Mouse (Mus musculus): ENCODE measurements around the gene Aatf. TPM values are rescaled to one million over a fixed set of nuclear protein-coding genes. Genes with fewer than 3 reads are reported as not detected.

Gene Aatf
- polyA plus RNA-seq, 1 experiment from 2014 or later: 58.6 TPM

- Histone ChIP-seq H3K27ac (no peak overlapping the region), H3K36me3 (no peaks in the 10 kb centered on the region), H3K4me2 (no peak overlapping the region), H3K4me1 (0 out of 2 replicates have a peak, but pooled peaks cover 3% of the 10 kb centered on the region), H3K9me3 (no peaks in the 10 kb centered on the region), H3K9ac (no peak overlapping the region), H3K4me3 (no peak overlapping the region), H3K27me3 (no peaks in the 10 kb centered on the region)
- ATAC-seq (ENCODE audit: insufficient number of reproducible peaks, insufficient read depth, low FRiP score, low TSS enrichment, low read depth): no peak
- WGBS: 51% methylated on average over 7 of the region's 7 CpGs
These were observed 31.7 kb downstream of the Aatf start for GRCm38 (mm10) chr11:84481661-84482060.

GRCm38 (mm10) chr11:84480451-84480850 is 32.9 kb downstream of the Aatf start:
- no peaks in the 10 kb centered on the region for H3K9me3 ChIP-seq
- 0 out of 2 replicates have a peak, but pooled peaks cover 3% of the 10 kb centered on the region for H3K4me1 ChIP-seq
- H3K9ac ChIP-seq: no peak overlapping the region
- H3K27ac ChIP-seq: no peak overlapping the region
- ATAC-seq (ENCODE audit: insufficient number of reproducible peaks, insufficient read depth, low FRiP score, low TSS enrichment, low read depth): no peak
- H3K36me3 ChIP-seq: no peaks in the 10 kb centered on the region
- WGBS: 61% methylated on average over 3 of the region's 3 CpGs
- H3K4me3 ChIP-seq: no peak overlapping the region
- no peak overlapping the region for H3K4me2 ChIP-seq
- no peaks in the 10 kb centered on the region for H3K27me3 ChIP-seq

- Histone ChIP-seq H3K36me3 (peaks cover 9% of the 10 kb centered on the region; the same call in 1 of the 2 replicates), H3K9ac (no peak overlapping the region), H3K4me2 (no peak overlapping the region), H3K27me3 (no peaks in the 10 kb centered on the region), H3K4me3 (no peak overlapping the region), H3K4me1 (0 out of 2 replicates have a peak, but pooled peaks cover 3% of the 10 kb centered on the region), H3K9me3 (no peaks in the 10 kb centered on the region), H3K27ac (no peak overlapping the region)
- ATAC-seq (ENCODE audit: insufficient number of reproducible peaks, insufficient read depth, low FRiP score, low TSS enrichment, low read depth): no peak
- 87% methylated on average over 2 of the region's 2 CpGs for WGBS
These were observed 36.7 kb downstream of the Aatf start for GRCm38 (mm10) chr11:84476641-84477040.

GRCm38 (mm10) chr11:84475991-84476390 is 37.3 kb downstream of the Aatf start:
- Histone ChIP-seq H3K27me3 (no peaks in the 10 kb centered on the region), H3K9ac (no peak overlapping the region), H3K27ac (no peak overlapping the region), H3K36me3 (peaks cover 9% of the 10 kb centered on the region; the same call in 1 of the 2 replicates), H3K4me1 (0 out of 2 replicates have a peak, but pooled peaks cover 3% of the 10 kb centered on the region), H3K9me3 (no peaks in the 10 kb centered on the region), H3K4me3 (no peak overlapping the region), H3K4me2 (no peak overlapping the region)
- ATAC-seq (ENCODE audit: insufficient number of reproducible peaks, insufficient read depth, low FRiP score, low TSS enrichment, low read depth): no peak
- WGBS: 93% methylated on average over 4 of the region's 4 CpGs

GRCm38 (mm10) chr11:84473093-84473667 is 40.1 kb downstream of the Aatf start:
- H3K4me3 ChIP-seq: no peak overlapping the region
- H3K9me3 ChIP-seq: no peaks in the 10 kb centered on the region
- H3K4me2 ChIP-seq: no peak overlapping the region
- no peak overlapping the region for H3K27ac ChIP-seq
- WGBS: 79% methylated on average over 4 of the region's 4 CpGs
- no peak overlapping the region for H3K9ac ChIP-seq
- H3K4me1 ChIP-seq: no peaks in the 10 kb centered on the region
- no peak for ATAC-seq (ENCODE audit: insufficient number of reproducible peaks, insufficient read depth, low FRiP score, low TSS enrichment, low read depth)
- H3K27me3 ChIP-seq: no peaks in the 10 kb centered on the region
- peaks cover 19% of the 10 kb centered on the region for H3K36me3 ChIP-seq

- no peak for ATAC-seq (ENCODE audit: insufficient number of reproducible peaks, insufficient read depth, low FRiP score, low TSS enrichment, low read depth)
- peaks cover 11% of the 10 kb centered on the region for H3K36me3 ChIP-seq
- no peak overlapping the region for H3K27ac ChIP-seq
- no peak overlapping the region for H3K4me3 ChIP-seq
- 84% methylated on average over 5 of the region's 5 CpGs for WGBS
- H3K9ac ChIP-seq: no peak overlapping the region
- no peak overlapping the region for H3K4me2 ChIP-seq
- no peaks in the 10 kb centered on the region for H3K4me1 ChIP-seq
- H3K27me3 ChIP-seq: no peaks in the 10 kb centered on the region
- no peaks in the 10 kb centered on the region for H3K9me3 ChIP-seq
These were observed 48.8 kb downstream of the Aatf start for GRCm38 (mm10) chr11:84464571-84464970.

GRCm38 (mm10) chr11:84453901-84454300 is 59.4 kb downstream of the Aatf start:
- no peaks in the 10 kb centered on the region for H3K27me3 ChIP-seq
- H3K9me3 ChIP-seq: no peaks in the 10 kb centered on the region
- H3K36me3 ChIP-seq: 0 out of 2 replicates have a peak, but pooled peaks cover 2% of the 10 kb centered on the region
- H3K4me2 ChIP-seq: no peak overlapping the region
- H3K4me3 ChIP-seq: no peak overlapping the region
- no peak for ATAC-seq (ENCODE audit: insufficient number of reproducible peaks, insufficient read depth, low FRiP score, low TSS enrichment, low read depth)
- WGBS: 89% methylated on average over 7 of the region's 7 CpGs
- no peak overlapping the region for H3K27ac ChIP-seq
- H3K4me1 ChIP-seq: no peaks in the 10 kb centered on the region
- no peak overlapping the region for H3K9ac ChIP-seq

- Histone ChIP-seq H3K4me2 (no peak overlapping the region), H3K36me3 (peaks cover 24% of the 10 kb centered on the region), H3K27me3 (no peaks in the 10 kb centered on the region), H3K4me1 (no peaks in the 10 kb centered on the region), H3K9ac (no peak overlapping the region), H3K27ac (no peak overlapping the region), H3K9me3 (no peaks in the 10 kb centered on the region), H3K4me3 (no peak overlapping the region)
- ATAC-seq (ENCODE audit: insufficient number of reproducible peaks, insufficient read depth, low FRiP score, low TSS enrichment, low read depth): no peak
- WGBS: 88% methylated on average over 4 of the region's 4 CpGs
These were observed 70.6 kb downstream of the Aatf start for GRCm38 (mm10) chr11:84442554-84443331.

- no peak overlapping the region for H3K27ac ChIP-seq
- no peaks in the 10 kb centered on the region for H3K9me3 ChIP-seq
- ATAC-seq (ENCODE audit: insufficient number of reproducible peaks, insufficient read depth, low FRiP score, low TSS enrichment, low read depth): no peak
- no peak overlapping the region for H3K4me2 ChIP-seq
- no peaks in the 10 kb centered on the region for H3K27me3 ChIP-seq
- peaks cover 20% of the 10 kb centered on the region; the same call in 1 of the 2 replicates for H3K36me3 ChIP-seq
- H3K4me1 ChIP-seq: no peaks in the 10 kb centered on the region
- no peak overlapping the region for H3K9ac ChIP-seq
- WGBS: 84% methylated on average over 3 of the region's 3 CpGs
- H3K4me3 ChIP-seq: no peak overlapping the region
These were observed 72.9 kb downstream of the Aatf start for GRCm38 (mm10) chr11:84440402-84440801.

- 74% methylated on average over 6 of the region's 6 CpGs for WGBS
- H3K27me3 ChIP-seq: no peaks in the 10 kb centered on the region
- no peak for ATAC-seq (ENCODE audit: insufficient number of reproducible peaks, insufficient read depth, low FRiP score, low TSS enrichment, low read depth)
- no peak overlapping the region for H3K9ac ChIP-seq
- no peaks in the 10 kb centered on the region; the same call in 1 of the 2 replicates for H3K4me1 ChIP-seq
- H3K4me3 ChIP-seq: no peak overlapping the region
- no peaks in the 10 kb centered on the region for H3K9me3 ChIP-seq
- no peak overlapping the region for H3K27ac ChIP-seq
- H3K4me2 ChIP-seq: no peak overlapping the region
- H3K36me3 ChIP-seq: peaks cover 8% of the 10 kb centered on the region; the same call in 1 of the 2 replicates
These were observed 78.4 kb downstream of the Aatf start for GRCm38 (mm10) chr11:84434879-84435278.

- WGBS: 87% methylated on average over 4 of the region's 4 CpGs
- peaks cover 4% of the 10 kb centered on the region; the same call in 1 of the 2 replicates for H3K36me3 ChIP-seq
- H3K4me1 ChIP-seq: peaks cover 5% of the 10 kb centered on the region
- no peak overlapping the region for H3K4me2 ChIP-seq
- H3K27me3 ChIP-seq: no peaks in the 10 kb centered on the region
- H3K9ac ChIP-seq: no peak overlapping the region
- no peak for ATAC-seq (ENCODE audit: insufficient number of reproducible peaks, insufficient read depth, low FRiP score, low TSS enrichment, low read depth)
- H3K9me3 ChIP-seq: no peaks in the 10 kb centered on the region
- no peak overlapping the region for H3K4me3 ChIP-seq
- H3K27ac ChIP-seq: no peak overlapping the region
These were observed 83.0 kb downstream of the Aatf start for GRCm38 (mm10) chr11:84430336-84430735.

- Histone ChIP-seq H3K9me3 (no peaks in the 10 kb centered on the region), H3K9ac (no peak overlapping the region), H3K27me3 (no peaks in the 10 kb centered on the region), H3K4me3 (no peak overlapping the region), H3K4me1 (peaks cover 5% of the 10 kb centered on the region), H3K4me2 (no peak overlapping the region), H3K36me3 (0 out of 2 replicates have a peak, but pooled peaks cover 4% of the 10 kb centered on the region), H3K27ac (no peak overlapping the region)
- WGBS: 46% methylated on average over 1 of the region's 1 CpGs
- ATAC-seq (ENCODE audit: insufficient number of reproducible peaks, insufficient read depth, low FRiP score, low TSS enrichment, low read depth): no peak
These were observed 83.7 kb downstream of the Aatf start for GRCm38 (mm10) chr11:84429581-84429980.

Data from embryonic facial prominence, embryonic 13.5 days (tissue).